Mouse (Mus musculus) A20 (cell line): ENCODE results near the gene Unc119b.
"Not testable (repeated sequence)": the region's sequence is repeated elsewhere in the genome, so short reads cannot be mapped to it uniquely, and the experiment has no call there.

Experiments
- DNase-seq: peaks from one replicate; pipeline ENCODE4 v3.0.0-alpha.2; 2011; ENCODE audit warnings: low read depth, low spot score

The Unc119b gene

GRCm38 (mm10) chr5:115158040-115158983 lies 23.5 kb upstream of the Unc119b start, which contains the start of gene Mlec:
TSS of gene Mlec (minus strand) at chr5:115158179.
- DNase-seq, result peak; percentile 99

GRCm38 (mm10) chr5:115156933-115157589 lies 22.3 kb upstream of the Unc119b start:
- peak; percentile 80 for DNase-seq

GRCm38 (mm10) chr5:115156401-115156800 lies 21.6 kb upstream of the Unc119b start:
- peak; percentile 35 for DNase-seq

- peak; percentile 62 for DNase-seq
Observed at GRCm38 (mm10) chr5:115155831-115156230, 21.1 kb upstream of the Unc119b start.

GRCm38 (mm10) chr5:115155156-115155631 lies 20.4 kb upstream of the Unc119b start:
- DNase-seq, result no peak

- no peak for DNase-seq
Observed at GRCm38 (mm10) chr5:115152132-115152956, 17.6 kb upstream of the Unc119b start.

GRCm38 (mm10) chr5:115151457-115151856 lies 16.7 kb upstream of the Unc119b start:
- no peak for DNase-seq

GRCm38 (mm10) chr5:115150991-115151390 lies 16.2 kb upstream of the Unc119b start:
- no peak for DNase-seq

GRCm38 (mm10) chr5:115149675-115150459 lies 15.1 kb upstream of the Unc119b start:
- DNase-seq, result no peak

- DNase-seq, result not testable (repeated sequence)
Observed at GRCm38 (mm10) chr5:115148872-115149271, 14.1 kb upstream of the Unc119b start.

- no peak for DNase-seq
Observed at GRCm38 (mm10) chr5:115148378-115148777, 13.6 kb upstream of the Unc119b start.

GRCm38 (mm10) chr5:115147388-115147787 lies 12.6 kb upstream of the Unc119b start:
- DNase-seq, result no peak

GRCm38 (mm10) chr5:115146747-115147130 lies 12.0 kb upstream of the Unc119b start:
- DNase-seq, result no peak

GRCm38 (mm10) chr5:115145976-115146746 lies 11.4 kb upstream of the Unc119b start:
- no peak for DNase-seq

- DNase-seq, result no peak
Observed at GRCm38 (mm10) chr5:115145253-115145968, 10.6 kb upstream of the Unc119b start.

GRCm38 (mm10) chr5:115144471-115144870 lies 9.7 kb upstream of the Unc119b start:
- DNase-seq, result no peak

GRCm38 (mm10) chr5:115143552-115143951 lies 8.8 kb upstream of the Unc119b start:
- no peak for DNase-seq

GRCm38 (mm10) chr5:115142166-115142697 lies 7.5 kb upstream of the Unc119b start:
- DNase-seq, result no peak

GRCm38 (mm10) chr5:115140726-115141125 lies 6.0 kb upstream of the Unc119b start:
- DNase-seq, result no peak
